Comparison of ENCODE assay signal across 18 mouse cellular contexts in the genomic region with DNA sequence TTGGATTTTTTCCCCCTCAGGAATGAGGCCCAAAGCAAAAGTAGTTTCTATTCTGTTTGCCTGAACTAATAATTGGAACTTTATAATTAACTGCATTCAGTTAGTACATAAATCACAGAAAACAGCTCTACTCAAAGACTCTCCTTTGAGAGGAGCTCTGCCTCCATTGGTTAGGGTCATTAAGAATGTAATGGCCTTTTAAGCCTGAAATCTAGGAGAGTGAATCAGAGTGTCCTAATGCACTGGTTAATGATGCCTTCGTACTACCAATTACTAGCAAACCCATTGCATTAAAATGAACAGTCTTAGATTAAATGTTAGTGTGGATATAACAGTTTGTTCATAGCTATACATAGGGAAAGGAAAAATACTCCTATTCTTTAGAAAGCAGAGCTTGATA.
"Had no signal": no experiment of that assay in that cellular context is flagged by ENCODE, and none has a peak within 500 bp of the region (broad histone marks: within the 10 kb centered on the region; RNA-seq: fewer than 3 reads in every experiment).

No protein-coding gene starts in this region.

- H3K36me3 ChIP-seq: limb, embryonic 10.5 days; limb, embryonic 13.5 days; liver, embryonic 12.5 days; liver, embryonic 15.5 days; lung, embryonic 15.5 days had no signal

- H3K4me3 ChIP-seq: layer of hippocampus, adult 2 months; limb, embryonic 10.5 days; limb, embryonic 13.5 days; liver, embryonic 12.5 days; liver, embryonic 15.5 days; lung, embryonic 15.5 days had no signal

- ATAC-seq: liver, embryonic 12.5 days had no signal

- H3K9me3 ChIP-seq: limb, embryonic 10.5 days; limb, embryonic 13.5 days; liver, embryonic 12.5 days; liver, embryonic 15.5 days; lung, embryonic 15.5 days had no signal

- H3K9ac ChIP-seq: limb, embryonic 13.5 days; liver, embryonic 12.5 days; liver, embryonic 15.5 days; lung, embryonic 15.5 days had no signal

- H3K27me3 ChIP-seq: limb, embryonic 13.5 days; liver, embryonic 12.5 days; liver, embryonic 15.5 days; lung, embryonic 15.5 days had no signal

- H3K27ac ChIP-seq: kidney, postnatal 0 days; layer of hippocampus, adult 2 months; limb, embryonic 10.5 days; limb, embryonic 13.5 days; liver, embryonic 12.5 days; liver, embryonic 15.5 days; lung, embryonic 15.5 days had no signal

- H3K4me1 ChIP-seq: limb, embryonic 10.5 days; limb, embryonic 13.5 days; liver, embryonic 12.5 days; liver, embryonic 15.5 days; lung, embryonic 15.5 days had no signal

- H3K4me2 ChIP-seq: limb, embryonic 13.5 days; liver, embryonic 12.5 days; liver, embryonic 15.5 days; lung, embryonic 15.5 days; midbrain, embryonic 11.5 days had no signal

- DNase-seq: kidney, adult 2 months; kidney, postnatal 25 days; layer of hippocampus, adult 9-11 months; liver; lung, adult 18-20 months; lung, postnatal 14 days; lung, postnatal 4 days; midbrain, embryonic 14.5 days; thymus, adult 18-20 months; thymus, postnatal 36 days had no signal
